Mouse (Mus musculus): ENCODE measurements around the gene Slc20a1. TPM values are rescaled to one million over a fixed set of nuclear protein-coding genes. Genes with fewer than 3 reads are reported as not detected.
A peak's percentile ranks its signal among the peaks of the same experiment; 100 is the strongest.

Gene Slc20a1
- polyA plus RNA-seq, 1 experiment = 139 TPM

DNA sequence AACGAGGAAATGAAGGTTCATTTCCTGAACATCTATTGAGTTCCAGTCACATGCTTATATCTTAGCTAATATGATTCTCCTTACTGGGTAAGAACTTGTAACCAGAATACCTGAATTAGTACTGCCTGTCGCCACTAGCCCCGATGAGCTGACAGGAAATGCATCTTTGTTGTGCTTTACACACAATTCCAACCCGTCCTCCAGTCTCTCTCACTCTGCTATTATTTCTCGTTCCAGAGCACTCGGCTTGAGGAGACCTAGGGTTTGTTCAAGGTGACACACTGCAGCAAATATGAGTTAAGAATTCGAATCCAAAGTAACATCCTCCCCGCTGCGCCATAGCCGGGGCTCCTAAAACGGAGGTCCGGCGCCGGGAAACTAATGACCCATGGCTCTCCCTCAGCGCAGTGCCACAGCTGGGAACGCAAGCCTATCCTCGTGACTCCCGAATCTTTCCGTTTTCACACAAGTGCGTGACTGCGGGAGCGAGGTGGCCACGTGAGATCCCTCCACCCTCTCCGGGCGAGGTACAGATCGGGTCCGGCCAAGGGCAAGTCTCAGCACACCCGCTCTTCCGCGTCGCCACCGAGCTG, 625 bp upstream of the Slc20a1 start:
- H3K4me1 ChIP-seq (ENCODE audit: control insufficient read depth, insufficient read depth, low read length) = peaks cover 3% of the 10 kb centered on the region; the same call in 1 of the 2 replicates
- TF ChIP-seq CTCF (IDR thresholded peaks at IDR 0.05; ENCODE audit: control insufficient read depth, insufficient read depth, low read length) = no peak
- TF ChIP-seq POLR2A (IDR thresholded peaks at IDR 0.05; ENCODE audit: borderline replicate concordance, control insufficient read depth, low read depth, low read length) = no peak
- WGBS = under 1% methylated on average over 32 of the region's 32 CpGs

GRCm38 (mm10) chr2:129199328-129200085, 943 bp downstream of the Slc20a1 start:
- H3K4me3 ChIP-seq (replicated peaks; ENCODE audit: control insufficient read depth, low read depth, low read length) = peak overlapping the region; percentile 76
- H3K4me1 ChIP-seq (ENCODE audit: control insufficient read depth, insufficient read depth, low read length) = peaks cover 3% of the 10 kb centered on the region; the same call in 1 of the 2 replicates
- TF ChIP-seq CTCF (IDR thresholded peaks at IDR 0.05; ENCODE audit: control insufficient read depth, insufficient read depth, low read length) = no peak
- TF ChIP-seq POLR2A (IDR thresholded peaks at IDR 0.05; ENCODE audit: borderline replicate concordance, control insufficient read depth, low read depth, low read length) = no peak
- WGBS = 27% methylated on average over 31 of the region's 31 CpGs
- no peak overlapping the region for H3K27ac ChIP-seq (ENCODE audit: control insufficient read depth, insufficient read depth, low read depth, low read length, poor library complexity)

More for the DNA sequence above, 625 bp upstream of the Slc20a1 start:
- peak overlapping the region; percentile 92 for H3K4me3 ChIP-seq (replicated peaks; ENCODE audit: control insufficient read depth, low read depth, low read length)
- peak overlapping the region; percentile 93 for H3K27ac ChIP-seq (ENCODE audit: control insufficient read depth, insufficient read depth, low read depth, low read length, poor library complexity)

DNA sequence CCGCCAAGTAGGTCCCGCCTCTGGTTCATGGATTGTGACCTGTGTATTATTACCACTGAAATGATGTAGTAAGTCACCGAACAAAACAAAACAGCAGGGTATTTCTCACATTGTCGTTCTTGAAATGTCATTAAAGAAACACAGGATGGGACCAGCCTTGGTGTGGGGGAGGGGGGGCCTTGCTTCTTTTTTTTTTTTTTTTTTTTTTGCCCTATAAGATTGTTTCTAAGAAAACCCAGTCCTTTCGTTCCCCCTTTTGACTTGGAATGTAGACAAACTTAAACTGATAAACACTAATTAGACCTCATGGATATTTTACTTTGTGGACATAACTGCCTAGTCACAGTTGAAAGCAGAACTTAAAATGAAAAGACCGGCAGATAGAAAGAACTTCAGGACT, 6.4 kb downstream of the Slc20a1 start:
- no peaks in the 10 kb centered on the region for H3K4me1 ChIP-seq (ENCODE audit: control insufficient read depth, insufficient read depth, low read length)
- no peak for TF ChIP-seq CTCF (IDR thresholded peaks at IDR 0.05; ENCODE audit: control insufficient read depth, insufficient read depth, low read length)
- no peak for TF ChIP-seq POLR2A (IDR thresholded peaks at IDR 0.05; ENCODE audit: borderline replicate concordance, control insufficient read depth, low read depth, low read length)
- H3K4me3 ChIP-seq (replicated peaks; ENCODE audit: control insufficient read depth, low read depth, low read length) = no peak overlapping the region
- 73% methylated on average over 6 of the region's 6 CpGs for WGBS
- H3K27ac ChIP-seq (ENCODE audit: control insufficient read depth, insufficient read depth, low read depth, low read length, poor library complexity) = no peak overlapping the region

GRCm38 (mm10) chr2:129206824-129207223, 8.3 kb downstream of the Slc20a1 start:
- H3K4me1 ChIP-seq (ENCODE audit: control insufficient read depth, insufficient read depth, low read length) = no peaks in the 10 kb centered on the region; the same call in 1 of the 2 replicates
- WGBS = 90% methylated on average over 8 of the region's 8 CpGs
- TF ChIP-seq CTCF (IDR thresholded peaks at IDR 0.05; ENCODE audit: control insufficient read depth, insufficient read depth, low read length) (no peak), POLR2A (IDR thresholded peaks at IDR 0.05; ENCODE audit: borderline replicate concordance, control insufficient read depth, low read depth, low read length) (no peak)
- H3K4me3 ChIP-seq (replicated peaks; ENCODE audit: control insufficient read depth, low read depth, low read length) = no peak overlapping the region
- no peak overlapping the region for H3K27ac ChIP-seq (ENCODE audit: control insufficient read depth, insufficient read depth, low read depth, low read length, poor library complexity)

DNA sequence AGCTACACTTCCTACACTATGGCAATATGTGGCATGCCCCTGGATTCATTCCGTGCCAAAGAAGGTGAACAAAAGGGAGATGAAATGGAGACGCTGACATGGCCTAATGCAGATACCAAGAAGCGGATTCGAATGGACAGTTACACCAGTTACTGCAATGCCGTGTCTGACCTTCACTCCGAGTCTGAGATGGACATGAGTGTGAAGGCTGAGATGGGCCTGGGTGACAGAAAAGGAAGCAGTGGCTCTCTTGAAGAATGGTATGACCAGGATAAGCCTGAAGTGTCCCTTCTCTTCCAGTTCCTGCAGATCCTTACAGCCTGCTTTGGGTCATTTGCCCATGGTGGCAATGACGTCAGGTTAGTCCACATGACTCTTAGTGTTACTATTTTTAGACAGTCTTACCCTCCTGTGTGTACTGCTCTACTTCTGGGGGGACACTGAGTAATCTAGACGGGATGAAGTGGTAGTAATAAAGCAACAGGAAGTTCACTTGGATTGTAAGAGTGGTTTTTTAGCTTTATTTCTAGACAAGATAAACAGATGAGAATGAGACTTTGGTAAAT, 9.7 kb downstream of the Slc20a1 start:
- Histone ChIP-seq H3K4me3 (replicated peaks; ENCODE audit: control insufficient read depth, low read depth, low read length) (no peak overlapping the region), H3K4me1 (ENCODE audit: control insufficient read depth, insufficient read depth, low read length) (no peaks in the 10 kb centered on the region; the same call in 1 of the 2 replicates), H3K27ac (ENCODE audit: control insufficient read depth, insufficient read depth, low read depth, low read length, poor library complexity) (no peak overlapping the region)
- TF ChIP-seq CTCF (IDR thresholded peaks at IDR 0.05; ENCODE audit: control insufficient read depth, insufficient read depth, low read length) (no peak), POLR2A (IDR thresholded peaks at IDR 0.05; ENCODE audit: borderline replicate concordance, control insufficient read depth, low read depth, low read length) (no peak)
- 83% methylated on average over 8 of the region's 8 CpGs for WGBS

GRCm38 (mm10) chr2:129210089-129210749, 11.7 kb downstream of the Slc20a1 start:
- TF ChIP-seq CTCF (IDR thresholded peaks at IDR 0.05; ENCODE audit: control insufficient read depth, insufficient read depth, low read length) = no peak
- TF ChIP-seq POLR2A (IDR thresholded peaks at IDR 0.05; ENCODE audit: borderline replicate concordance, control insufficient read depth, low read depth, low read length) = no peak
- Histone ChIP-seq H3K27ac (ENCODE audit: control insufficient read depth, insufficient read depth, low read depth, low read length, poor library complexity) (no peak overlapping the region), H3K4me3 (replicated peaks; ENCODE audit: control insufficient read depth, low read depth, low read length) (no peak overlapping the region), H3K4me1 (ENCODE audit: control insufficient read depth, insufficient read depth, low read length) (peaks cover 2% of the 10 kb centered on the region; the same call in 1 of the 2 replicates)
- WGBS = 68% methylated on average over 8 of the region's 8 CpGs

DNA sequence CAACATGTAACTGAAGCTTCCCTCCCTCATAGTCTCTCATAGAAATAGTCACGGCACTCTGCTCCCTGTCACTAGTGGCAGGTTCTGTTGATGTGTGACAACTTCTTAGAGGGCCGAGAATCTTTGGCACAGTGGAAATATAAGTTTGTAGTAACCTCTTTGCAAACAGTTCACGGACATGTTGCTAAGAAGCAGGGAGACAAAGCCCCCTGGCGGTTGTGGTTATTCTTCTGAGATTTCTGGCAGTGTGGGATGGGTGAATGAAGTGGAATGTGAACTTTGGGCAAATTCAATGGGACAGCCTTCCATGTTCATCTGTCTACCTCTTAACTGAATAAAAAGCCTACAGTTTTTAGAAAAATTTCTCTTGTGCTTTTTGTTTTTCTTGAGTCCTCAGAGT, 12.7 kb downstream of the Slc20a1 start:
- TF ChIP-seq POLR2A (IDR thresholded peaks at IDR 0.05; ENCODE audit: borderline replicate concordance, control insufficient read depth, low read depth, low read length) (no peak), CTCF (IDR thresholded peaks at IDR 0.05; ENCODE audit: control insufficient read depth, insufficient read depth, low read length) (no peak)
- no peak overlapping the region for H3K4me3 ChIP-seq (replicated peaks; ENCODE audit: control insufficient read depth, low read depth, low read length)
- no peak overlapping the region for H3K27ac ChIP-seq (ENCODE audit: control insufficient read depth, insufficient read depth, low read depth, low read length, poor library complexity)
- peaks cover 2% of the 10 kb centered on the region; the same call in 1 of the 2 replicates for H3K4me1 ChIP-seq (ENCODE audit: control insufficient read depth, insufficient read depth, low read length)
- WGBS = 84% methylated on average over 4 of the region's 4 CpGs

DNA sequence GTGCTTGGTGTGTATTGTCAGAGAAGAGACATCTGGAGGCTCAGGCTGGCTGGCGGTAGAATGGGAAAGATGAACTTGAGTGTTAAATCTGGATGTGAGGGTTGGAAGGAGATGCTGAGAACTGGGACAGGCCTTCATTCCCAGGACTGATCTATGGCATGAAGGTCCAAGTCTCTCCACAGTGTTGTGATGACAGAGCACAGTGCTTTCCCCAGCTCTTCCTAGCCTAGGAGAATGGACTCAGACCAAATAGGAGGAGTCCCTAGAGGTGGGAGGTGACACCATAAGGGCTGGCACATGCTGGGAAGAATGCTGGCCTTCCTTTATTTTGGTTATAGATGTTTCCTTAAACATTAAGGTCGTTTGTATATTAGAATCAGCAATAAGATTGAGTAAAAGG, 13.4 kb downstream of the Slc20a1 start:
- TF ChIP-seq CTCF (IDR thresholded peaks at IDR 0.05; ENCODE audit: control insufficient read depth, insufficient read depth, low read length) (no peak), POLR2A (IDR thresholded peaks at IDR 0.05; ENCODE audit: borderline replicate concordance, control insufficient read depth, low read depth, low read length) (no peak)
- Histone ChIP-seq H3K4me1 (ENCODE audit: control insufficient read depth, insufficient read depth, low read length) (peaks cover 2% of the 10 kb centered on the region; the same call in 1 of the 2 replicates), H3K4me3 (replicated peaks; ENCODE audit: control insufficient read depth, low read depth, low read length) (no peak overlapping the region), H3K27ac (ENCODE audit: control insufficient read depth, insufficient read depth, low read depth, low read length, poor library complexity) (no peak overlapping the region)
- 80% methylated on average over 2 of the region's 2 CpGs for WGBS
